Mouse (Mus musculus) adrenal gland, adult 8-10 months (tissue): Measurements from ENCODE around the gene Tmem17. TPM values are rescaled to one million over a fixed set of nuclear protein-coding genes. Genes with fewer than 3 reads are reported as not detected.

Experiments
- total RNA-seq, 4 experiments: library from RNA; stranded (reverse); gene quantifications; 2 replicates each; pipeline ENCODE4 v1.2.4; 2022

Gene Tmem17
- total RNA-seq, 4 experiments from 2014 or later = 3.3 to 4.3 (median 3.6) TPM

Other genes starting within 250 kb of the Tmem17 start
- gene Ehbp1, start 169.8 kb upstream of the Tmem17 start, total RNA-seq = 10 to 100 TPM; 22.1 to 35.4 (median 32.0) TPM